Mouse (Mus musculus): ENCODE measurements around the gene Isca2. TPM values are rescaled to one million over a fixed set of nuclear protein-coding genes. Genes with fewer than 3 reads are reported as not detected.

Gene Isca2
- polyA plus RNA-seq (2015; fragmentation: Illumina TruSeq; extraction: RNeasy Lipid Tissue Mini Kit (QIAGEN cat#74804); ENCODE audit: insufficient read depth, low replicate concordance), result 81.7 TPM

GRCm38 (mm10) chr12:84772726-84773441 is at the start of gene Isca2, which contains the start of gene Npc2:
Isca2 (plus strand) TSS chr12:84773251.
Npc2 (minus strand) TSS chr12:84773152.

Other genes with a start within 250 kb of the Isca2 start
- not detected for gene Vsx2, start 203.5 kb upstream of the Isca2 start, polyA plus RNA-seq (2015; fragmentation: Illumina TruSeq; extraction: RNeasy Lipid Tissue Mini Kit (QIAGEN cat#74804); ENCODE audit: insufficient read depth, low replicate concordance)
- 12.5 TPM for gene Abcd4, start 155.8 kb upstream of the Isca2 start, polyA plus RNA-seq (2015; fragmentation: Illumina TruSeq; extraction: RNeasy Lipid Tissue Mini Kit (QIAGEN cat#74804); ENCODE audit: insufficient read depth, low replicate concordance)
- not detected for gene Vrtn, start 132.2 kb upstream of the Isca2 start, polyA plus RNA-seq (2015; fragmentation: Illumina TruSeq; extraction: RNeasy Lipid Tissue Mini Kit (QIAGEN cat#74804); ENCODE audit: insufficient read depth, low replicate concordance)
- 0.43 TPM for gene Syndig1l, start 74.4 kb upstream of the Isca2 start, polyA plus RNA-seq (2015; fragmentation: Illumina TruSeq; extraction: RNeasy Lipid Tissue Mini Kit (QIAGEN cat#74804); ENCODE audit: insufficient read depth, low replicate concordance)
- 151 TPM for gene Npc2, start 99 bp upstream of the Isca2 start, polyA plus RNA-seq (2015; fragmentation: Illumina TruSeq; extraction: RNeasy Lipid Tissue Mini Kit (QIAGEN cat#74804); ENCODE audit: insufficient read depth, low replicate concordance)
- gene Ltbp2, start 103.3 kb downstream of the Isca2 start, polyA plus RNA-seq (2015; fragmentation: Illumina TruSeq; extraction: RNeasy Lipid Tissue Mini Kit (QIAGEN cat#74804); ENCODE audit: insufficient read depth, low replicate concordance), result 6.2 TPM
- 152 TPM for gene Fcf1, start 197.6 kb downstream of the Isca2 start, polyA plus RNA-seq (2015; fragmentation: Illumina TruSeq; extraction: RNeasy Lipid Tissue Mini Kit (QIAGEN cat#74804); ENCODE audit: insufficient read depth, low replicate concordance)
- 43.3 TPM for gene Arel1, start 197.6 kb downstream of the Isca2 start, polyA plus RNA-seq (2015; fragmentation: Illumina TruSeq; extraction: RNeasy Lipid Tissue Mini Kit (QIAGEN cat#74804); ENCODE audit: insufficient read depth, low replicate concordance)
- gene Ylpm1, start 223.1 kb downstream of the Isca2 start, polyA plus RNA-seq (2015; fragmentation: Illumina TruSeq; extraction: RNeasy Lipid Tissue Mini Kit (QIAGEN cat#74804); ENCODE audit: insufficient read depth, low replicate concordance), result 76.5 TPM

Measured in spleen, adult 10 weeks (tissue).